Mouse (Mus musculus) ovary, postnatal 36 days (tissue): ENCODE results near the gene Tecpr2.
A peak's percentile ranks its signal among the peaks of the same experiment; 100 is the strongest.

Source experiments
- DNase-seq: peaks from one replicate; pipeline ENCODE4 v3.0.0; 2022; ENCODE audit warnings: low spot score, mixed read lengths

Gene Tecpr2

DNA sequence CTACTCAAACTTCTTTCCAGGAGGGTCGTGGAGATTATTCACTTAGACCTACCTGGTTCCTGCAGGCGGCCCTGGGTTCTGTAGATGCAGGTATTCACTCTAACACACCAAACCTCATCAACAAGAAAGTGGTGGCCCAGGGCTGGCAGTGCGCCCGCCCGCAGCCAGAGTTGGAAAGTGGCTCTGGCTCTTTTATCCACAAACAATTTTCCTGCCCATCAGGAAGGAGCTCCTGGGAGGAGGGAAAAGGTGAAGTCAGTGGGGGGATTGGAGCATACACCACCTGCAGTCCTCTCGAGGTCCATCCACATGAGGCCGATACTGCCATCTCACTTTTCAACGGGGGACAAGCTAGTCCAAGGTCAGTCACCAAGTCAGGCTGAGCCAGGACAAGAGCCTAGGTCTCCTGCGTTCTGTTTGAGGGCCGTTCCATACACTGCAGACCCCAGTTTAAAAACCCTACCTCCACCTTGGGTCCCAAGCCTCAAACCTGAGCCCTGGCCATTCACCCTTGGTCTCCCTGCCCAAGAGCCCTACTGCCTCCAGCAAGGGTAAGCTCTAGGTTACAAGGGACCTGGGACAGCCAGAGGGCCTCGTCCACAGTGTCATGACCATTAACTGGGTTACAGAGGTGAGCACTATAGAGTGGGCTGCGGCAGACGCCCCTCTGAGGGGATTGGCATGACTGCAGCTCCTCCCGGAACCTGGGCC is 89.0 kb downstream of the Tecpr2 start:
- no peak for DNase-seq

DNA sequence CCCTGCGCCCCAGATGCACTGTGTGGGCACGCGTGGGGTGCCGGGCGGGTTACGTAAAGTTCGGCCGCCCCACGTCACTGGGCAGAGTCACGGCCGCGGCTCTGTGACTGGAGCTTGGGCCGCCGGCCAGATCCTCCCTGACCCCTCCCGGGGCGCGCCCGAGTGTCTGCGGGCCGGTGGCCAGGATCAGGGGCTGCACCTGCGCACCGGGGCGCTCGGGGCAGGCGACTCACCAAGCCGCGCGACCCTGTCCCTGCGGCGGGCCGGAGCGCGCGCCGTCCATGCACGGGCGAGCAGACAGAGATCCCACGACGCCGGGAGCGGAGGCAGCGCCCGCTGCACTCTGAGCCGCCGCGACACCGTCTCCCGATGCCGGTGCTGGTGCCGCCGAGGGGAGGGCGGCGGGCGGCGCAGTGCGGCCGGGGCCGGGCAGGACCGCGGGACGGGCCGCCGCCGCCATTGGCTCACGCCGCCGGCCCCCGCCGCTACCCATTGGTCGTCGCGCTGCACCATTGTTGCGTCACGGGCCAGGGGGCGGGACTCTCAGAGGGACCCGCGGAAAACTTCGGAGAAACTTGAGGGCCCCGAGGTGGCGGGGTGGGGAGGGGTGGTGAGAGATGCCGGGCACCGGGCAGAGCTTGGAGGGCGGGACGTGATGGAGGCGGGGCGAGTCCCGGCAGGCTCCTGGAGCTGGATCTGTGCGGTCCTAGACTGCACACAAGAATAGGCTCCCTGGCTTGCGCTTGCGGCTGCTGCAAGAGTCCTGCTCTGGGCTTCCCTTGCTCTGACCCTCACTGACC is 89.7 kb downstream of the Tecpr2 start, which contains the start of gene Ankrd9:
Gene Ankrd9 (minus strand): TSS at position 434 of the 800 bp plus-strand sequence.
- DNase-seq = peak; percentile 98

DNA sequence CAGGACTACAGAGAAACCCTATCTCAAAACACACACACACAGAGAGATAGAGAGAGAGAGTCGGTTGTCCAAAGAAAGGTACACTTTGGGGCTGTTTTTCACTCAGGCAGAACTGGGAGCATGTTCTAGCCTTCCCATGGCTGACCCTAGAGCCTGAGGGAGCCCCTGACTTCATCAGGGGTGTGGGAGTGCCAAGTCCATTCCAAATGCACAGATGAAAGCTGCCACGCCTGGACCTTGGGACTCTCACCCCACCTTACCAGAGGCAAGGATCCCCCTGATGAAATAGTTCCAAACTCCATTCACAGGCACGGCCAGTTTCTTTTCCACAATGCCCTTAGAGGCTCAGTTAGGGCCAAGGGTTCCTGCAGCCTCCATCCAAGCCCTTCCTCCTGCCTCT is 90.7 kb downstream of the Tecpr2 start:
- no peak for DNase-seq

DNA sequence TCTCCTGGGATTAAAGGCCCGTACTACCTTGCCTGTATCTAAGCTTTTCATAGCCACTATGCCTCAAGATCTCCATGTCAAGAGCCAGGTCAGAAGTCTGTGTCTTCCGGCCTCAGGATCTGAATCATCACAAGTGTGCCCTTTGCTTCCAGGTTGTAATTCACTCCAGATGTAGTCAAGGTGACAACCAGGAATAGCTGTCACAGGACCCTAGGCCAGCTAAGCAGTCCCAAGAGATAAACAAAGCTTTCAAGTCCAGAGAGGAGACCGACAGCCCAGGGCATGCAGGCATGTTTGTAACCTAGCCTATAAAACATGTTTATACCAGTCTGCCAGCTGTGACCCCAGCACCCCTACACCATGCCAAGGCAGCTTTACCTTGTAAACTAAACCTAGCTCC is 92.7 kb downstream of the Tecpr2 start:
- DNase-seq = no peak

DNA sequence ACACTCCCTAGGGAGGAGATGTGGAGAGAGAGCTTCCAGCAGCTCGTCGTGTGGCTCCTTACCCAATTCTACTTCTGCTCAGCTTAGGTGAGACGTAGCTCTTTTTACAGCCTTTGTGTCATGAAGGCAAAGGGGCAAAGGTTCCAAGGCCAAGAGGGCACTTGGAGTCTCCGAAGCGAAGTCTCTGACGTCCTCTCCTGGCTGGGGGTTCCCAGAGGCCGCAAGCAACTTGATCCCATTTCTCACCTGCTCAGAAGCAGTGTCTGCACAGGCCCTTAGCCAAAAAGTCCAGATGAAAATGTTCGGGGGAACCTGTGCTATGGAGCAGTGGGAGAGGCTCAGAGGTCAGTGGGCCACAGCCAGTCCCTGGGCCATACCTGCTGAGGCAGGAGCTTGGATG is 94.0 kb downstream of the Tecpr2 start:
- DNase-seq = no peak

DNA sequence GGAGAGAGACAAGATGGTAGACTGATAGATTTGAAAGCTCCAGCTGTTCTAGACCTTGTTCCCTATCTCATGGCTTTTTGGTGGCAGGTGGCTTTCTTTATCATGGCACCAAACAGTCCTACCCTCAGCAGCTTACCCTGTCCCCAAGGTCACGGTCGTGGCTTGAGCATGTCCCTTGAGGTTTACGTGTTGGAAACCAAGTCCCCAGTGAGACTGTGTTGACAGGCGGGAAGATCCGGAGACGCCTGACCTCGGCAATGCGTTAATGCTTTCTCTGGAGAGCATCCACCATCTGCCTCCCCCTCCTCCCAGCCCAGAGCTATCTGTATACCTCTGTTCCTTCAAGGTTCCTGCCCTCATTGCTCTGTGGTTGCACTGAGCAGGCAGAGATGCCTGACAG is 94.7 kb downstream of the Tecpr2 start:
- no peak for DNase-seq

DNA sequence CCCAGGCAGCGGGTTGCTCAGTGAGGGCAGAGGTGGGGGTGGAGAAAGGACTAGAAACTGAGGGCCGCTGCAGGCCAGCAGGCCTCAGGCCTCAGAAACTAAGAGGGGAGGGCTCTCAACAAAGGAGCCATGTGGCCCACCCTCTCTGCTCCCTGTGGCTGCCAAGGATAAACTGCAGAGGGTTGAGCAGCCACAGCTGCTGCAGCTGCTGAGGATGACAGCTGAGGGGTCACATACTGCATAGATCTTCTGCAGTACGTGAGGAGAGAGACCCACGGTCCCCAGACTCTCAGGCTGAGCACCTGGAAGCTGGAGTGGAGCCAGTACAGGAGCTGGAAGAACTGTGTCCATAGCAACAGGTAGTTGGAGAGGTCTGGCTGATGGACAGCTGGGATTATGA is 95.5 kb downstream of the Tecpr2 start:
- no peak for DNase-seq

DNA sequence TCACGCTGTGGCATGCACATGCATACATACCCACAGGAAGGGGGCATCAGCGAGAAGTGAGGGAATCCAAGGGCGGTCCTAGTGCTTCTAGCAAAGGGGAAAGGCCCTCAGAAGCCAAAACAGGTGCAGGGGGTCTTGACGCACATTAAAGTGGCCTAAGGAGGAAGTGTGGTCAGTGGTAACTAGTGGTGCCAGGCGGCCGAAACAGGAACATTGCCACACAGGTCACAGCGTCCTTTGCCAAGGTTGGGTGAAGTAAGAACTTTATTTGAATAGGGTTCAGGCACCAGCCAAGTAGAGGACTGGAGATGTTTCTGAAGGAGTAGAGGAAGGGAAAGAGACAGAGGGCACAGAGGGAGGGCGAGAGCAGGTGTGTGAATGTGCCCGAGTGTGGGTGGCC is 96.1 kb downstream of the Tecpr2 start:
- no peak for DNase-seq

DNA sequence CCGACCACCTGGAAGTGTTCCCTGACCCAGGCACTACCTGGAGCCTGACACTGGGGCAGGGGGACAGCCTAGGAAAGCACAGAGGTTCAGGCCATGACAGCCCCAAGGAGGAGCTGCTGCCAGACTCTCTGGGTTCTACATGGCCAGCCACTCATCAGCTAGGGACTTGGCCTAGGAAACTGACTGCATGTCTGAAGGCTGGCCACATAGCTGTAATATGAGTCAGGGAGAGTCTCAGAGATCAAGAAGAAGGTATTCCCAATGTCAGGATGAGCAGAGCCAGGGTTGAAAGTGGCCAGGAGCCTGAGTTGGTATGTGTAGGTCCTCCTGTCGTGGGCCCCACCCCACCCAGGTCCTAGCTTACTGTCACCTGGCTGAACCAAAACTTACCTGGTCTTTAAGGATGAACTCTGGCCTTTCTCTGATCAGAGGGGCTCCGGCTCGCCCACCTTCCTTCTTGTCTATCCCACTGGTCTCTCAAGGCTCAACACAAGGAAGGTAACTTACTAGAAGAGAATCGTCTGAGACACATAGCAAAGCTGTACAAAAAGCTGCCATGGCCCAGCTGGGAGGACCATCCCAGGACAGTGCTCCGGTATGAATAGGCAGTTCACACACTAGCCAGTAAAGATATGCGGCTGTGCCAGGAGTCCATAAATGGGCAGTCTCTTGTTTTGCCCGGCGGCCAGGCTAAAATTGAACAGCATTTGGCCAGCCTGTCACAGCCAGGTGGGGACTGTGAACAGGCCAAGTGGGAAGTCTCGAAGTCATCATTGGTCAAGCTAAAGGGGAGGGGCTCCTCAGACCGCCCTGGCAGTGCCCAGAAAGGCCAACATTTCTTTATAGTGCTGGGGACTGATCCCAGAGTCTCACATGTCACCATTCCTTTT is 97.7 kb downstream of the Tecpr2 start:
- no peak for DNase-seq

DNA sequence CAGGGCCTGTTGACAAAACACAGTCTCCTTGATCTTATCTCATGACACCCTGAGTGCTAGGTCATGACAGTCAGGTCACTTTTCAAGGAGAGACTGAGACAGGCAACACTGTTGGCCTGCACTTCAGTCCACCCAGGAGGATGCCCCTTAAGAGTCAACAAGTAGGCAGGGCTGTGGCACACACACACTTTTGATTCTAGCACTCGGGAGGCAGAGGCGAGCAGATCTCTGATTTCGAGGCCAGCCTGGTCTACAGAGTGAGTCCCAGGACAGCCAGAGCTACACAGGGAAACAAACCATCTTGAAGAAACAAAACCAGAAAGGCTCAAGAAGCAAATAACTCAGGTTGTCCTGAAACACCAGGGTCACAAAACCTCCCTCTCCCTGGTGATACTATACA is 100.3 kb downstream of the Tecpr2 start:
- DNase-seq = no peak

DNA sequence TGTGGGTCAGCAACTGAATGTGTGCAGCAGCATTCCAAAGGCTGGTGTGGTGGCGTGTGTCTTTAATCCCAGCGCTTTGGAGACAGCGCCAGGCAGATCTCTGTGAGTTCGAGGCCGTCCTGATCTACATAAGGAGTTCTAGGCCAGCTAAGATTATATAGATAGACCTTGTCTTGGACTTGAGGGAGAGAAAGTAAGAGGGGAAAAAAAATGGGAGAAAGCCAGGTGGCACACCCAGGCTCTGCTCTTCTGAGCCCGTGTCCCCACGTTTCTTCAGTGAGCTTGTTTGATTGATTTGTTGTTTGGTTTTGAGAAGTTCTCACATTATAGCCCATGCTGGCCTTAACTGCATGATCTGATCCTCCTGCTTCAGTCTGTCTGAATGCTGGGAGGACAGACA is 101.4 kb downstream of the Tecpr2 start:
- no peak for DNase-seq

DNA sequence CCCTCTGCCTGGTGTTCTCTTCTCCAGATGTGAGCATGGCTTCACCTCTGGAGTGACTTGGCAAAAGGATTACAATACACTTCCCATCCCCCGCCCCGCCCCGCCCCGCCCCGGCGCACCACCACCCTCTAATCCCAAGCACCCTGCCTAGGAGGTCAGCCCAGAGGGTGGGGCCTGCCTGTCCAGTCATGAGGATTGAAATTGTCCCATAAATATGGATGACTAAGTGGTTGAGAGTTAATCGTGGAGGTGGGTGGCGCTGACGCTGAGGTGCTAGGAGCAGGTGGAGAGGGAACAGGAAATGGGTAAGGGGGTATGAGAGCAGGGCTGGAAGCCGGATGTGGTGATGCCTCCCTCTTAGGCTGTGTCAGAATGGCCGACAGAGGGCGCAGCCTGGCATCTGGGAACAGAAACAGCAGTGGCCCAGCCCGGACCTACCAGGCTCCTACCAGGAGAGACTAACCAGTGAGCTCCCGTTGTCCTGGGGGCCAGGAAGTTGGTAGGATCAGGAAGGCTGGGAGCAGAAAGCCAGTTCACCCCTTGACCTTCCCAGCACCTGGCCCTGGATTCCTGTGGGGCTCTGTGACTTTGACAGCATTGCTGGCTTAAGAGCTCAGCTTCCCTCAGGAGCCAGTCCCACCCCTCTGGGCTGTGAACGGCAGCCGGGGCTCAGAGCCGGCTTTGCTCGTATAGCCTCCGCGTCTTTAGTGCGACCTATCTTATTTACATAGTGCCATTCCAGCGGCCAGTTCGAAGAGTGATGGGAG is 102.5 kb downstream of the Tecpr2 start:
- DNase-seq = peak; percentile 73

DNA sequence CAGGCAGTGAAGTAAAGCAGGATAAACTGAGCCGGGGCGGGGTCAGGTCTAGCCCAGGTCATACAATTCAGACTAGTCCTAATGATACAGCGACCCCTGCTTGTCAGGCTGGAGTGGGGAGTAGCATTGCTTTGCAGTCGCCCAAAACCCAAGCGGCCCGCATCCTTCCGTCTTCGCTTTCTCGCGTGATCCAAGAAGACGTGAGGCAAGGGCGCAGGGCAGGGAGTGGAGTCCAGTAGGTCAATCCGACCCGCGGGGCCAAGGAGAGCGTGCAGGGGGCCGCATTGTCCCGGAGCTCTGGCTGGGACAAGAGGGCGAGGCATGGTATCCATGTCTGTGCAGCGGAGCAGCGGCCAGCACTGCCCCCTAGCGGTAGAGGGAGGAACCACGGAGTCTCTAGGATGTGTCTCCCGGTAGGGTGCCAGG is 103.1 kb downstream of the Tecpr2 start:
- DNase-seq = peak; percentile 92

DNA sequence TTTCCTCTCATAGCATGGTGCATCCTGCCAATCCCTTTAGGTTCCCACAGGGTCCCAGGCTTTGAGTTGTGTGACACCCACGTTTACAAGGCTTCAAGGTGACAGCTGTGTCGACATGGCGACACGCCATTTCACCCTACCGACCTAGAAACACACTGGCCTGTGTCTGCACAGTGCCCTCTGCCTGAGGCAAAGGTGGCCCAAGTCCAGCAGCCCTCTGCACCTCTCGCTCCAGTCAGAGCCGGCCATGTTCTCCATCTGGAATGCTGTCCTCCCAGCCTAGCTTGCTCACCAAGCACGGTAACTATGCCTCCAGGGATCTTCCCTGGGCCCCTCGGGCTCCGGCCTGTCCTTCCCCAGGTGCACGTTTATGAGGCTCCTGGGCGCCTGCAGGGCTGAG is 103.7 kb downstream of the Tecpr2 start:
- DNase-seq = no peak

DNA sequence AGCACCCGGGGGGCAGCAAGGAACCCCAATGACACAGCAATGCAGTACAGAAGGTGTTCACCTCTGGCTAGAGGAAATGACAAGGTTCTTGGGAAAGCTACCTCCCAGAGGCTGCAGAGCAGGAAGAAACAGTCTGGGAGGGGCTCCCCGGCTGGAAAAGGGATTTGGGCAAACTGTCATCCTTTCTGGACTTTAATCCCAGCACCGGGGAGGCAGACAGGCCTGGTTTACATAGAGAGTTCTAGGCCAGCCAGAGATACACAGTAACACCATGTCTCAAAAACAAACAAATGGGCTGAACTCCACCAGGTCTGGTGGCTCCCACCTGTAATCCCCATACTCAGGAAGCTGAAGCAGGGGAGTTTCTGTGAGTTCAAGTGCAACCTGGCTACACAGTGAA is 104.2 kb downstream of the Tecpr2 start:
- DNase-seq = no peak

DNA sequence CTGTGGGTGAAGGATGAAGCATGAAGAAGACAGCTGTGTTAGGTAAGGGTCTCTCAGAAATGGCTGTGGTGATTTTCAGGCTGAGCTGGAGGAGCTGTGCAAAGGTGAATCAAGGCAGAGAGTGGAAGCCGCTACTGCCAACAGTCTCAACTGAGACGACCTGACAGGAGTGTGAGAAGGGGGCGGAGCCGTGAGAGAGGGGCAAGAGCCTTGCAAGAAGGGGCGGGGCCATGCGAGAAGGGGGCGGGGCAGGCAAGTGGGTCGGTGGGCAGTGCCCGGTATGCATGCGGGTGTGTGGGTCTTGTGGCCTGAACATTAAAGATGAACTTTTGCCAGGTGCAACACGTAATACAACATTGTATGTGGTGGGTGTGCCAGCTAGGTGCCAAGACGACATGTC is 105.6 kb downstream of the Tecpr2 start:
- DNase-seq = no peak

DNA sequence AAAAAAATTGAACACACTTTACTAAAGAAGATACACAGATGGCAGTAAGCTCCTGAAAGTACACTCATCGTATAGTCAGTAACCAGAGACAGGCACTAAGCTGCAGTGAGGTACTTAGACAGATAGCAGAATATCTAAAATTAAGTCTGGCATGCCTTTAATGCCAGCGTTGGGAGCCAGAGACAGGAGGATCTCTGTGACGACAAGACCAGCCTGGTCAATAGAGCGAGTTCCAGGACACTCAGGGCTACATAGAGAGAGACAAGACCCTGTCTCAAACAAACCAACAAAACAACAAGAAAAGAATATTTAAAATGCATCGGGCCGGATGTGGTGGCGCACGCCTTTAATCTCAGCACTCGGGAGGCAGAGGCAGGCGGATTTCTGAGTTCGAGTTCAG is 109.0 kb downstream of the Tecpr2 start:
- DNase-seq = no peak

DNA sequence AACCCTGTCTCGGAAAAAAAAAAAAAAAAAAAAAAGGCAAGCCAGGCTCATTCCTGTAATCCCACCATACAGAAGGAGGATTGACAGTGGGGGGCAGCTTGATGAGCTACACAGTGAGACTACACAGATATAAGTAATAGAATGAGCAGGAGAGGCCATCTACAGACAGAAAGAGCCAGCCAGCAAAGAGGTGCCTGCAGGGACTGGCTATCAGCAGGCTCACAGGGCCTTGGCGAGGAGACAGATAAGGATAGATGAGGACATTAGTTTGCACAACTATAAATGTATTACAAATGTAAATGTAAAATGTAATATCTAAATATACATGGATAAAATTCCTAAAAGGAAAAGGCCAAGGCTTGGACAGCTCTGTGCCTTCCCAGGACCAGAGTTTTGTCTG is 110.8 kb downstream of the Tecpr2 start:
- no peak for DNase-seq

DNA sequence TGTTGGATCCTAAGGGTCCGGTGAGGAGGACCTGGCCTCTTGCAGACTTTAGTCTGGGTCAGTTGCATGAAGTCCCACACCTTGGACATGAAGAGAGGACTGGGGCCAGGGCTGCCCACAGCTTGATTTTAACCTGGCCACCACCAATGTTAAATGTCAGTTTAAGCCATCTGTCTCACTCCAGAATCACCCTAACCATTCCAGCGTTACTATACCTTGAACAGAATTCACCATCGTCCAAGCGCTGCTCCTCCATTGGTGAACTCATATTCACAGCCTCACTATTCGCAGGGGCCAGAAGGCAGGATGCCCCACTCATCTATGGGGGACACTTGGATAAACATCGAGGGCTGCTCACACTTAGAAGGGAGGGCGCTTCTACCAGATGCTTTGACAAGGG is 111.9 kb downstream of the Tecpr2 start:
- no peak for DNase-seq

DNA sequence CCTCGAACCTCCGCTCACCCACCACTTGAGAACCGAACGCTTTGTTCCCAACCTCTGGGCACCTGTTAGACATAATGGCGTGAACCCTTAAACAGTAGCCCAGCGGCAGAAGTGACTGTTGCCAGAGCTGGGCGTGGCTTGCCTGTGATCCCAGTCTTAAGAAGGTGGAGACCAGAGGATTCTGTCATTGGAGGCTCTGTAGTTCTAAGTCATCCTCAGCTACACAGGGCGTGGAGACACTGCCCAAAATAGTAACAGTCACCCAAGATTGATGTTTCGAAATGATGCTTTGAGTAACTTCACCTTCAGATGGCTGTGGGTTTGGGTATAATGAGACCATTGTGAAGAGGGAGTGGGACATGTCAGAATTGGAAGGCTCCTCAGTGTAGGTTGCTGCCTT is 115.1 kb downstream of the Tecpr2 start:
- DNase-seq = no peak

DNA sequence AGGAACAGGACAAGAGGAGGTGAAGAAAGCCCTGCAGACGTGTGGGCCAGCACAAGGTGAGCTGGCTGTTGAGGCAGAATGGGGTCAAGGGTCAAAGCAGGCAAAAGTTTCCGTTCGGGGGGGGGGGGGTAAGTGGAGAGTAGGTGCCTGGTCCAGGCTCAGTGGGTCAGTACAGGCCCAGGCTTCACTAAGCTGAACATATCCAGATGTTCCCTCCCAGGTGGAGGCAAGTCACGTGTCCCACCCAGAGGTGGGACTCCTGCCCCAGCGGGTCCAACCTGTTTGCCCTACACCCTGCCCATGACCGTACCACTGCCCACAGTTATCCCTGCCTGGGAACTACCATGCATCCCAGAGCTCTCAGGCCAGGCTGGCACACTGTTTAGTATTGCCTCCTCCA is 116.7 kb downstream of the Tecpr2 start:
- no peak for DNase-seq

DNA sequence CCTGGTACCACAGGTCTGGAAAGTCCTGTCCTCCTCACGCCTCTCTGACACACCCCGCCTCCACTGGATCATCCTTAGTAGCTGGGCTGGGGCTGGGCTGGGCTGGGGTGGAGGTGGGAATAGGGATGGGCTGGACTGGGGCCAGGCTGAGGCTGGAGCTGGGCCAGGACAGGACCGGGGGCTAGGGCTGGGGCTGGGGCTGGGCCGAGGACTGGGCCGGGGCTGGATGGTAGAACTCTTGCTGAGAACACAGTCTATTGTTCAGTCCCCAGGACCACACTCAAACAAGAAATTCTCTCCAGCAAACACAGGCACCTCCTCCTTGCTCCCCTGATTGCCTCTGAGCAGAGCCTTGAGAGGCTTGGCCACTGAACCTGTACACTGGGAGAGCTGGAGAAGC is 117.3 kb downstream of the Tecpr2 start:
- DNase-seq = no peak
